Mouse (Mus musculus): ENCODE data around the gene Sun2. TPM values are rescaled to one million over a fixed set of nuclear protein-coding genes. Genes with fewer than 3 reads are reported as not detected.

Sun2 gene
- total and polyA plus RNA-seq, 3 experiments: 57.9 to 96.7 (median 83.3) TPM

GRCm38 (mm10) chr15:79767327-79767961 lies 25.1 kb upstream of the Sun2 start:
- no peak for DNase-seq
- H3K27ac ChIP-seq: peak overlapping the region; percentile 75
- H3K4me3 ChIP-seq: peak overlapping the region; percentile 6; the same call in 1 of the 2 replicates
- peak overlapping the region; percentile 31; the same call in 1 of the 2 replicates for H3K9ac ChIP-seq (ENCODE audit: low read depth, low read length)
- intact Hi-C loops (cut with DNase I): no loop called here
- no peak for TF ChIP-seq POLR2A (IDR thresholded peaks at IDR 0.05; ENCODE audit: insufficient read depth, low read depth, low read length)
- no peak for TF ChIP-seq EP300 (IDR thresholded peaks at IDR 0.05; ENCODE audit: insufficient read depth, low read depth, low read length)
- TF ChIP-seq CTCF (IDR thresholded peaks at IDR 0.05): no peak
- peaks cover 27% of the 10 kb centered on the region for H3K4me1 ChIP-seq (ENCODE audit: control insufficient read depth, insufficient read depth, low read length)
- no peaks in the 10 kb centered on the region for H3K36me3 ChIP-seq (ENCODE audit: control insufficient read depth, insufficient read depth, low read length)
- H3K79me2 ChIP-seq (replicated peaks; ENCODE audit: control insufficient read depth, insufficient read depth, low read length): peaks cover 1% of the 10 kb centered on the region; the same call in 1 of the 2 replicates
- 31% methylated on average over 16 of the region's 16 CpGs for WGBS
- no peaks in the 10 kb centered on the region for H3K27me3 ChIP-seq (ENCODE audit: control insufficient read depth, insufficient read depth, low read length)

GRCm38 (mm10) chr15:79766586-79767071 lies 24.3 kb upstream of the Sun2 start:
- TF ChIP-seq CTCF (IDR thresholded peaks at IDR 0.05) (no peak), EP300 (IDR thresholded peaks at IDR 0.05; ENCODE audit: insufficient read depth, low read depth, low read length) (no peak), POLR2A (IDR thresholded peaks at IDR 0.05; ENCODE audit: insufficient read depth, low read depth, low read length) (no peak)
- DNase-seq: no peak
- WGBS: 86% methylated on average over 10 of the region's 10 CpGs
- Histone ChIP-seq H3K27ac (no peak overlapping the region; the same call in none of the 2 replicates), H3K79me2 (replicated peaks; ENCODE audit: control insufficient read depth, insufficient read depth, low read length) (peaks cover 1% of the 10 kb centered on the region; the same call in 1 of the 2 replicates), H3K4me3 (no peak overlapping the region), H3K9ac (ENCODE audit: low read depth, low read length) (no peak overlapping the region), H3K36me3 (ENCODE audit: control insufficient read depth, insufficient read depth, low read length) (no peaks in the 10 kb centered on the region), H3K27me3 (ENCODE audit: control insufficient read depth, insufficient read depth, low read length) (no peaks in the 10 kb centered on the region), H3K4me1 (ENCODE audit: control insufficient read depth, insufficient read depth, low read length) (peaks cover 27% of the 10 kb centered on the region)
- intact Hi-C loops (cut with DNase I): no loop called here

- no peaks in the 10 kb centered on the region for H3K27me3 ChIP-seq (ENCODE audit: control insufficient read depth, insufficient read depth, low read length)
- no peaks in the 10 kb centered on the region for H3K79me2 ChIP-seq (replicated peaks; ENCODE audit: control insufficient read depth, insufficient read depth, low read length)
- DNase-seq: no peak
- intact Hi-C loops (cut with DNase I): no loop called here
- WGBS: 58% methylated on average over 10 of the region's 10 CpGs
- H3K4me1 ChIP-seq (ENCODE audit: control insufficient read depth, insufficient read depth, low read length): peaks cover 27% of the 10 kb centered on the region
- no peak overlapping the region for H3K27ac ChIP-seq
- H3K36me3 ChIP-seq (ENCODE audit: control insufficient read depth, insufficient read depth, low read length): no peaks in the 10 kb centered on the region
- TF ChIP-seq EP300 (IDR thresholded peaks at IDR 0.05; ENCODE audit: insufficient read depth, low read depth, low read length) (no peak), POLR2A (IDR thresholded peaks at IDR 0.05; ENCODE audit: insufficient read depth, low read depth, low read length) (no peak), CTCF (IDR thresholded peaks at IDR 0.05) (no peak)
- no peak overlapping the region for H3K9ac ChIP-seq (ENCODE audit: low read depth, low read length)
- H3K4me3 ChIP-seq: no peak overlapping the region
Observed at GRCm38 (mm10) chr15:79766168-79766567, 23.8 kb upstream of the Sun2 start.

GRCm38 (mm10) chr15:79765361-79765760 lies 23.0 kb upstream of the Sun2 start:
- peak in 1 of 2 experiments; percentile 41 for DNase-seq
- peaks cover 27% of the 10 kb centered on the region for H3K4me1 ChIP-seq (ENCODE audit: control insufficient read depth, insufficient read depth, low read length)

GRCm38 (mm10) chr15:79764539-79765267 lies 22.4 kb upstream of the Sun2 start:
- Histone ChIP-seq H3K27me3 (ENCODE audit: control insufficient read depth, insufficient read depth, low read length) (no peaks in the 10 kb centered on the region), H3K27ac (no peak overlapping the region), H3K36me3 (ENCODE audit: control insufficient read depth, insufficient read depth, low read length) (no peaks in the 10 kb centered on the region), H3K79me2 (replicated peaks; ENCODE audit: control insufficient read depth, insufficient read depth, low read length) (no peaks in the 10 kb centered on the region), H3K4me1 (ENCODE audit: control insufficient read depth, insufficient read depth, low read length) (peaks cover 22% of the 10 kb centered on the region), H3K9ac (ENCODE audit: low read depth, low read length) (no peak overlapping the region), H3K4me3 (no peak overlapping the region)
- WGBS: 51% methylated on average over 11 of the region's 11 CpGs
- TF ChIP-seq CTCF (IDR thresholded peaks at IDR 0.05) (no peak), EP300 (IDR thresholded peaks at IDR 0.05; ENCODE audit: insufficient read depth, low read depth, low read length) (no peak), POLR2A (IDR thresholded peaks at IDR 0.05; ENCODE audit: insufficient read depth, low read depth, low read length) (no peak)
- intact Hi-C loops (cut with DNase I): no loop called here
- no peak for DNase-seq

More at GRCm38 (mm10) chr15:79765361-79765760, 23.0 kb upstream of the Sun2 start:
- Histone ChIP-seq H3K4me3 (no peak overlapping the region), H3K27me3 (ENCODE audit: control insufficient read depth, insufficient read depth, low read length) (no peaks in the 10 kb centered on the region), H3K36me3 (ENCODE audit: control insufficient read depth, insufficient read depth, low read length) (no peaks in the 10 kb centered on the region), H3K79me2 (replicated peaks; ENCODE audit: control insufficient read depth, insufficient read depth, low read length) (no peaks in the 10 kb centered on the region), H3K27ac (no peak overlapping the region), H3K9ac (ENCODE audit: low read depth, low read length) (no peak overlapping the region)
- TF ChIP-seq POLR2A (IDR thresholded peaks at IDR 0.05; ENCODE audit: insufficient read depth, low read depth, low read length): no peak
- no peak for TF ChIP-seq EP300 (IDR thresholded peaks at IDR 0.05; ENCODE audit: insufficient read depth, low read depth, low read length)
- TF ChIP-seq CTCF (IDR thresholded peaks at IDR 0.05): no peak
- WGBS: 48% methylated on average over 2 of the region's 2 CpGs
- intact Hi-C loops (cut with DNase I): no loop called here

Data from heart, adult 2 months (tissue).